Mouse (Mus musculus): ENCODE measurements around the gene Ihh.
A peak's percentile ranks its signal among the peaks of the same experiment; 100 is the strongest.

Gene Ihh

DNA sequence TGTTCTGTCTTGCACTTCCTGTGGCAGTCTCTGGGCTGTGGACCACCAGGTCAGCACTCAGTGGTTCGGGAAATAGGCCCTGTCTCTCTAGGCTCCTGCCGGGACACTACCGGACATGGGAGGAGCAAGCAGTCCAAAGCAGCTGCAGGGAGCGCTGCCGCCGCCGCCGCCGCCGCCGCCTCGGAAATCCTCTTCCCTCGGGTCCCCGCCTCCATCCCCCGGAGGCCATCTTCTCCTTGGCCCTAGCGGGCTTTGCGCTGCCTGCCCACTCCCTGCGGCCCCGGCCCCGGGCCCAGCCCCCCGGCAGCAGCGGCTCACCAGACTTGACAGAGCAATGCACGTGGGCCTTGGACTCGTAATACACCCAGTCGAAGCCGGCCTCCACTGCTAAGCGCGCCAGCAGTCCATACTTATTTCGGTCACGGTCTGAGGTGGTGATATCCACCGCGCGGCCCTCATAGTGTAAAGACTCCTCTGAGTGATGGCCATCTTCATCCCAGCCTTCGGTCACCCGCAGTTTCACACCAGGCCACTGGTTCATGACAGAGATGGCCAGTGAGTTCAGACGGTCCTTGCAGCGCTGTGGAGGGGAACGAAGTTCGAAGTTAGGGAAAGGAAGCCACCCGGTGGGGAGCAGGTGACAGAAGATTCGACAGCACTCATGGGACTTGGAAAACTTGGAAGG is 3.3 kb downstream of the Ihh start:
- DNase-seq (ENCODE audit: low spot score): no peak

DNA sequence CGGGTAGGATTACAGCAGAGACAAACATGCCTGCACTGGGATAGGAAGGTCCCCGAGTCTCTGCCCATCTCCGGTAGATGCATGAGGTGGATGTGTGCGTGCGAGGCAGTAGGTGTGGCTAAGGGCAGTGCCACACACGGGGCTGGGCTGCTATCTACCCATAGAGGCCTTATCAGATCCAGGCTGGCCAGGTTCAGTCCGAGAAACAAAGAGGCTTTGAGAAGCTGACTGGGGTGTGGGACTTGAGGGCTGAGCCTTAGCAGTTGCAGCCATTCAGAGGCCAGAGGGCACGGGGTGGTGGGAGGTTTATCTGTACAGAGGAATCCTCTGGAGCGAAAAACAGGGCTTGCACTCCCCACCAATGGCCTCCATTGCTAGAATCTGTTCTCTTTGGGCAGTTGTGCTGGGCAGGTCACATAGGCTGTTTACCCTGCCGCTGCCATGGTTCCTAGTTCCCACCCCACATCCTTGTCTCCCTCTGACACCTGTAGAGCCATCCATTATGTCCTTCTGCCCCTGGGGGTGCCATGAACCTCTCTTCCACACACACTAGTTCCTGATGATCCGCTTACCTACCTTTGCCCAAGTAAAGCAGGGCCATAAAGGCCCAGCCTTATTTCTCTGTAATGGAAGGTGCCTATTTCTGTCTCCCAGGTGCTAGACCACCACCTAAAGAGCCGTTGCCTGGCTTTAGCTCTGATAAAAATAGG is 9.7 kb downstream of the Ihh start:
- no peak for DNase-seq (ENCODE audit: low spot score)

DNA sequence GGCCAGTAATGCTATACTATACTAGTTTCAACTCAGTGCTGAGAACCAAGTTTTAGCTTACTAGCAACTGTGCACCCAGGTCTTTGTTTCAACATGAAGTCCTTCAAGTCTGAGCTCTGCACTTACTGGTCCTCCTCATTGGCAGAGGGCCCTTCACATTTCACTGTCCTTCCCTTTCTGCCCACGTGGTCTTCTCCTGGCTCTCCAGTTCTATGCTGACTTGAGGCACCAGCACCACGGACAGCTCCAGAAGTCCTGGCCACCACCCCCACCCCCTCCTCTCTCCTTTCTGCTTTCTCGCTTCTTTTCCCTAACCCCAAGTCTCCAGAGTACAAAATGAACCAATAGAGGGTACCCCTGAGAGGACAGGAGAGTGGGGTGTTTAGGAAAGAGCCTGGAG is 11.7 kb downstream of the Ihh start:
- no peak for DNase-seq (ENCODE audit: low spot score)

DNA sequence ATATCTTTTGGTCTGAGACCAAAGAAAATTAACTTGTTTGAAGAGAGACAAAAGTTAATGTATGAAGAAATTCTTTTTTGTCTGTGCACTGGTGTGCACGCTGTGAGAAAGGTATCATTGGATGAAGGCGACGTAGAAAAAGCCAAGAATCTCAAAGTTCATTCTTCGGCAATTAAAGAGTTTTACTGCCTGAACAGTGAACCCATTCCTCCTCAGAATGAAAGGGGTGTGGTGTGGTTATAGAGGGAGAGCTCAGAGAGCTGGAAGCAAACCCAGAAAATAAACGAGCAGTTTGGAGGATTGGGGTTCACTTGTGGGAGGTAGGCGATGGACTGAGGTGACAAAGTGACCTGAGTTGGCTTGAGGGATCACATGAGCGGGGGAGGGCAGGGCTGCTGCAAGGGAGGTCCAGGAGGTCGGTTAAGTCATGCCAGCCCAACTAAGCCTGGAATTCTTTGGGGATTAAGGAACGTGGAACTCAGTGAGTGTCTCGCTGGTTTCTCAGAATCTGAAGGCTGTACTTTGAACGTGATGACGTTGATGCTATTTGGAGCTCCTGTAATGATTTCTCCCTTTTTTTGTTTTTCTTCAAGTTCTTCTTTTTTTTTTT is 15.1 kb downstream of the Ihh start:
- DNase-seq (ENCODE audit: low spot score): no peak

DNA sequence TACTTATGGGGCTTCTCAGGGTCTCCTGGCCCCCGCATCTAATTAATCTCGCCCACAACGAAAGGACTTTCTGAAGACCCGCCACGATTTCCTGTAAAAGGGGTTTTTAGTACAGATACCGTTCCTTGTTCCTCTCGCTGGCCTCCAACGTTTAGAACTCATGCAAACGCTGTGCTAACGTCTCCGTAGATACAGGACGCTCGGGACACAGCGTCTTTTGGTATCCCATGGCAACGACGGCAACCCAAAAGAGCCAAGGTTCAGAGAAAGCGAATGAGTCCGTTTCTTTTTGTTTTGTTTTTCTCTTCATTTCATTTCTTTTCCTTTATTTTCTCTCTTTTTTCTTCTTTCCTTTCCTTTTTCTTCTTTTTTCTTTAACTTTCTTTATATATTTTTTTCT is 16.1 kb downstream of the Ihh start, which contains the start of gene Cfap65:
Cfap65 (minus strand) TSS at position 198 of the 400 bp plus-strand sequence.
- DNase-seq (ENCODE audit: low spot score): no peak

DNA sequence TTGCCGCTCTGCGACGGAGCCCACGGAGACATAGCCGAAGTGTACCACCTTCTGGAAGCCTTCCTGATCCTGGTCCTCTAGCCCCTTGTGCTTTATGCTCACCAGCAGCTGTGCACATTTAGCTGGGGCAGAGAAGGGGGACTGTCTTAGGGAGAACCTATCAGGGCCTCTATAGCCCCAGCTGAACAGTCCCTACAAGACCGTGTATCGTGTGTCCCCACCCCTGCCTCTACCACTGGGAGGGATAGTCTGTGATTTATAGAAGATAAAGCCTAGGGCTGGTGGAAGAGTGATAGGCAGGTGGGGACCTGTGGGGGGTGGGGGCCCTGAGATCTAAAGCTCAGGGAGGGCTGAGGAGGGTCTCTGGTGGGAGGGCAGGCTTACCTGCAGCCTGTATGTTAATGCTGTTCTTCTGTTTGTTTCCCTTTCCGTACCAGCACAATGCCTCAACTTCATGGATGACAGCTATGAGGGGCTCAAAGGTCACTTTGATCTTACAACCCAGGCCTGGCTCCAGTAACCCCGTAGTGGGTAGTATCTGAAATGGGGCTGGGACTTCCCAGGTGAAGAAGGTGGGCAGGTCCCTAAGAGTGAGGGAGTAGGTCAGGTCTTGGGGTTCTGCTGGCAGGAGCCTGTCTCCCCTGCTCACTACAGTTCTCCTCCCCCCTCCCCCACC is 23.7 kb downstream of the Ihh start:
- no peak for DNase-seq (ENCODE audit: low spot score)

DNA sequence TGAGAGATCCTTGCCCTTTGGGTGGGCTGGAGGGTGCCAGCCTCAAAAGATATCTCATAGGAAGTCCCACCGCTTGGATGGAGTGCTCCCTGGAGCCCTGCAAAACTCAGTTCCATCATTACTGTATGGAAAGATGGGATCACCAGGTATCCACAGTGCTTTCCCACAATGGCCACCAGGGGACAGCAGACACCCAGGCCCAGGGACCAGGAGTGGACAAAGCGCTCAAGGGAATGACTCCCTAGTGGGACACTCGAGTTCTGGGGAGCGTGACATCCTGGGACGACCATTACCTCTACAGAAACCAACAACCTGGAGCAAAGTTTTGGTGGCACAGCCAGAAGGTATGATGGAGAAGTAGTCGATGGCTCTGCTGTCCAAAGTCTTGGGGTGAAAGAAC is 24.8 kb downstream of the Ihh start:
- no peak for DNase-seq (ENCODE audit: low spot score)

DNA sequence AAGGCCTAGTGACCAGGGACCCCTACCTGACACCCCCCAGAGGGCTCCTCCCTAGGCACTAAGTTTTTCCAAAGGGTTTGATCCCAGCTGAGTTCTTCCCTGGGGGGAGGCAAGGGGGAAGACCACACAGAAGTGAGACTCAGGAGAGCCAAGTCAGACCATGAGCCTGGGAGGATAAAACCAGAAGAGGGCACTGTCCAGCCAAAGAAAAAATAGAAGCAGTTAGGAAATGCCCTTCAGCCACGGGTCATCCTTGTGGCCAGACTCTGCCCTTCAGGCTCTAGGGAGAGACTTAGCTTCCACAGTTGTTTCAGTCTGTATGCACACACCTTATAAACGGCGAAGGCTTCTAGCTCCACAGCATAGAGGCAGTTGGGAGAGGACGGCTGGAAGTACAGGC is 27.0 kb downstream of the Ihh start:
- DNase-seq (ENCODE audit: low spot score): no peak

DNA sequence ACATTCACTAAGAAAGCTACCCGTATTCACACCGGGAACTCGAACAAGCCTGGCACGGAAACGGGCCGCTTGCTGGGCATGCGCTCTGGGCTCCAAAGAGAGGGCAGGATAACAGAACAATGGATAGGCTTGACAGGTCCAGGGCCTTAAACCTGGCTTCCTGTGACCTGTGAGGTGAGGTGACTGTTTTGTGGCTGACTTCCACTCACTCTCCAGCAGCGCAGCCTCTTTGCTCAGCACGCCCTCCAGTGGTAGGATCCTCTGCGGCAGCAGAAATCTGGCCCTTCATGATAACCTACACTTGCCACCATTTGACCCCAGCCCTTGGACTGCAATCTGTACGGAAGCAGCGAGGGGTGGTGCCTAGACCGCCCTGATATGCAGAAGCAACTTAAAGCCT is 35.8 kb downstream of the Ihh start:
- no peak for DNase-seq (ENCODE audit: low spot score)

DNA sequence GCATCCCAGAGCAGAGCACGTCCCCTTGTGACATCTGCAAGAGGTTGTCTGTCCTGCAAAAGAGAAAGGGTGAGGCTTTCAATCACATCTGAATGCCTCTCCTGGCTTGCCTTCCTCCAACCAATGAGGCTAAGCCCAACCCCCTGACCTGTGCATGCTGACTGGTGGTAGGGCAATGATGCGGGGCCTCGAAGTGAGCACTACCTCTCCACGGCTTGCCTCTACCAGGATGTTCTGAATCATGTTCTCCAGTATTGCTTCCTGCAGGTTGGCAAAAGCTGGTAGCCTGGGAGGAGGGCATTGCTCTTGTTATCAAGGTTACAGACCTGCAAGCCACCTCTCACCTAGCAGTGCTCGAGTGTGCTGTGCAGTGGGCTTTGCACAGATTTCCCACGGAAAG is 49.3 kb downstream of the Ihh start:
- no peak for DNase-seq (ENCODE audit: low spot score)

DNA sequence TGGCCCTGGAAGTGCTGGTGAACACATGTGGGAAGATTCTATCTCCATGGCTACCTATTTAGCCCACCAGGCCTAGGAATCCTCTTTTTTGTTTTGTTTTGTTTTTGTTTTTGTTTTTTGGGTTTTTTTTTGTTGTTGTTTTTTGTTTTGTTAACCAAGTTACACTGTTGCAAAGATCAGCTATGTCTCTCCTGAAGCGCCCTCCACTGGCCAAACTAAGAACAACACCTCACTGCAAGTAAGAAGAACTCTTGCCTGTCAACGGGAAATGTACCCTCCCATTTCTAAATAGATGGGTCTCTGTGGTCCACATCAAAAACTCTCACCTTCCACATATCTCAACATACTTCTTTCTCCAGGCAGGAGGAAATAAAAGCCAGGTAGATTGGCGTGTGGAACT is 49.8 kb downstream of the Ihh start:
- peak; percentile 18 for DNase-seq (ENCODE audit: low spot score)

DNA sequence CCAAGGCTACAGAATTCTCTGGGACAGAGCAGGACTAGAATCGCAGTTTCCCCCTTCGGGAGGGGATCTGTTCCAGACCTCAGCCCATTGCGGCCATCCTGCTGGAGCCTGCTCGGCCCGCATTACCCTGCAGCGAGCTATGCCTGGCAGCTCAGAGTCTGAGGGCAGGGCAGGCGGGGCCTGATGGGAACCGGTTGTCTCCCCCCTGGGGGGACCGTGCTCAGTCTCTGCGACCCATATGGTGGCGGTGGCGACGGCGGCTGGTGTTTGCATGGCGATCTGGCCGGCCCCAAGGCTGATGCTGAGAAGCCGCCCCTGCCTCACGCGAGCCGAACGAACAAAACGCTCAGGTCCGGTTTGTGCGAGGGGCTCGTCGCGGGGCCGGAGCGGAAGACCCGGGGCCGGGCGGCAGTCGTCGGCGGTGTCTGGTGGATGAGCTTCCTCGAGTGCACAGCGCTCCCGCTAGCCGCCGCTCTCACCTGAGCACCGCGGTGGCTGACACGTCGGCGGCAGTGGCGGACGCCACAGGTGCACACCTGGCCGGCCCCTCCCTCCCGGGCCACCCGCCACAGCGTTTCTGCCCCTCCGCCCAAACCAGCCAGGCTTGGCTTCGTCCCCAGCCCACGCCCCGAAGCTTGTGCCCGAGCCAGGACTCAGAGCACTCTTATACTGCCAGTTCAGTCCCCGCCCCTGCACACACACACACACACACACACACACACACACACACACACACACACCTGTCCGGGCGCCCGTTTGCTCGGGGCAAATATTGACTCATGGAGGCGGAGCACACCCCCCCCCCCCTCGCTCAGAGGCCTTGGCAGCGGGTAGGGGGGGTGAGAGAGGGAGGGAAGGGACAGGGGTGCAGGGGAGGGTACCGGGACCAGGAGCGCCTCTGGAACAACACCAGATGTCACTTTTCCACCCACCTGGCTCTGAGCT is 50.9 kb downstream of the Ihh start:
- no peak for DNase-seq (ENCODE audit: low spot score)

DNA sequence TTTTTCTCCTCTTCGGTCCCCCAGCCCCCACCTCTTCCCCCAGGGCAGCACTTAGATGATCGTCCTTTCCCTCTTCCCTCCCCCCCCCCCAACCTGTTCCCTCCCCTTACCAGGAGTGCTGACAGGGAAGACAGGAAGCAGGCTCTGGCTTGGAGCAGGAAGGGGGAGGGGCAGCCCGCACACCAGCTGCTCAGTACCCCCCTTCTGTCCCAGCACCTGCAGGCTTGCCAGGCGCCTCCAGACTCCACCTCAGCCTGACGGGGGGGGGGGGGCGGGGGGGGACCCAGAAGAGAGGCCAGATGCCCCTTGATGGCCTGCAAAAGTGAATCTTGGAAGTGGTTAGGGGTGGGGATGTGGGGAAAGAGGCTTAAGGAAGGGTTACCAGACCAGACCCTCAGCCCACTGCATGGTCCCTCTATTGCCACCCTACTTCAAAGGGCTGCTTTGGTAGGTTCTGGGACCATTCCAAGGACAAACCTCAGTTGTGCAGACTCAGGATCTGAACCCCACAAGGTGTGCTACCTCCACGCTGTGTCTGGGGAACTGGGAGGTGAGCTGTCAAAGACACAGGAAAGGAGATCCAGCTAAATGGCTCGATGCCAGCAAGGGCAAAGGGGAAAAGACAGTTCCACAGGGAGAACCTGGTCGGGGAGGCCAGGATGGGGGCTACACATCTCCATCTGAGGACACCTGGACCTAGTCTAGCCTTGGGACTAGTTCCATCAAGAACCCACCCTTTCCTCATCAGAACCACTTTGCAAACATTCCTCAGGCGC is 52.6 kb downstream of the Ihh start:
- no peak for DNase-seq (ENCODE audit: low spot score)

DNA sequence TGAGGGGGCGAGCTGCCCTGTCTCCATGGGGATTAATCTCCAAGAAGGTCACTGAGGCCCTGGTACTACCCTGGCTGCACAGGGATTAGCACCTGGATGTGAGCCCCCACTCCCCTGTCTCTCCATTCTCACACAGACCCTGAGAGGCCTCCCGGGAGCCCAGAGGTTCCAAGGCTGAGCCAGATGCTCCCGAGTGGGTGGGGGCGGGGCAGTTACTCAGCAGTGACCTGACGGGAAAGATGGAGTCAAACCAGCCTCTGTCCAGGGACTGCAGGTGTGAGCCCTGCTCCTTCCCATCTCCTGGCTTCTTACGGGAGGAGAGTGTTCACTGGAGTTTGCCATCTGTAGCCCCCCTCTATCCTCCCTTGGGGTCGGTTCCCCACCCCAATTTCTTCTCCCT is 53.5 kb downstream of the Ihh start:
- DNase-seq (ENCODE audit: low spot score): no peak
